Mouse (Mus musculus): ENCODE measurements around the gene Toe1.

DNA sequence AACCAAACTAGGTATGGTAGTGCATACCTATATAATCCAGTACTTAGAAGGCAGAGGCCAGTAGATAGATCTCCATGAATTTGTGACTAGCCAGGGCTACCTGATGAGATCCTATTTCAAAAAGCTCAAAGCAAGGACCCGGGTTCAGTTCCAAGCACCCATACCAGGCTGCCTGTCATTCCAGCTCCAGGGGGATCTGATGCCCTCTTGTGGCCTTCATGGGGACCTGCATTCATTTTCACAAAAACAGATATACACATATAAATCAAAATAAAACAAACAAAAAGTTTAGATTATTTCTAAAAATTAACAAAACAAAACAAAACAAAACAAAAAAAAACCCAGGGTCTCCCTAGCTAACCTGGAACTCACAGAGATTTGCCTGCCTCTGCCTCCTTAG, 20.9 kb downstream of the Toe1 start:
- no peak for TF ChIP-seq TAL1 (IDR thresholded peaks at IDR 0.05; ENCODE audit: low read length)
- TF ChIP-seq GATA1 (IDR thresholded peaks at IDR 0.05; ENCODE audit: low read length): no peak

All from erythroblast, embryonic 14.5 days (primary cell).